Mouse (Mus musculus) stomach, postnatal 0 days (tissue): ENCODE measurements around the gene Phka2.

ENCODE experiments used
- CTCF ChIP-seq: IDR thresholded peaks from 2 replicates; pipeline ENCODE4 v1.5.1; 2016; ENCODE audit warnings: antibody characterized with exemption, low read depth, mild to moderate bottlenecking, moderate library complexity
- EP300 ChIP-seq: optimal IDR thresholded peaks from 2 replicates; pipeline ENCODE3; 2016; ENCODE audit warnings: antibody characterized with exemption

- TF ChIP-seq CTCF (peak; percentile 64), EP300 (no peak)
These were observed 50.1 kb downstream of the Phka2 start for GRCm38 (mm10) chrX:160552066-160552465.
